Mouse (Mus musculus) liver, embryonic 14.5 days (tissue): ENCODE results near the gene Bfsp1.

ENCODE experiments used
- CTCF ChIP-seq: IDR thresholded peaks from 2 replicates; pipeline ENCODE4 v1.5.1; 2016; ENCODE audit warnings: antibody characterized with exemption, low read depth, control low read depth
- EP300 ChIP-seq: IDR thresholded peaks from 2 replicates; pipeline ENCODE4 v1.6.1; 2016; ENCODE audit warnings: antibody characterized with exemption, low read depth

DNA sequence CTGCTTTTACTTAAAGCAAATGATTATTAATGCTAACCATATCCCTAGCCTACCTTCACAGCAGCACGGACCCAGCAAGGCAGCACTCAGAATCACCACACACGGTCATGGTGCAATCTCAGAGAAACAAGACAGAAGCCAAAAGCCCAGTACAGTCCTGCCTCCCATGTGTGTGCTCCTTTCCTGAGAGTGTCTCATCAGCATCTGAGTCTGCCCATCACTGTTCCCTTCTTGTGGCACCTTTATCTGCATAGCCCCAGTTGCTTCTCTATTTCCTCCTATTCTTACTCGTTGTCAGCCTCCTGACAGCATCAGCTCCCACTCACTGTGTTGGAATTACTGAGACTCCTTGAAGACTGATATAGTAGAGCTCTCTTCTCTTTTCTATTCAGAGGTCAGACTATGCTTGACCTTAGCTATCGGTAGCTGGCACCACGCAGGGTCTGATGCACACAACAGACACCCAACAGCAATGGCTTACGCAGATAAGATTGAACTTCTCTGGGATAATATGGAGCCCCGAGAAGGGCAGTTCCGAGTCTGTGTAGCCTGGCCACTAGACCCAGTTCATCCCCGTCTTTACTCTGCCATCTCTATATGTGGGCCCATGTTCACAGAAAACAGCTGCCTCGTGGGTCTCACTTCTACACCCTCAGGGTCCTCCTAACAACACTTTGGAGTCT lies 19.8 kb upstream of the Bfsp1 start:
- TF ChIP-seq CTCF: no peak
- no peak for TF ChIP-seq EP300
